Mouse (Mus musculus) ES-E14 (cell line): ENCODE data around the gene Itm2b. TPM values are rescaled to one million over a fixed set of nuclear protein-coding genes. Genes with fewer than 3 reads are reported as not detected.

Experiments
- DNase-seq: peaks from one replicate; pipeline ENCODE4 v3.0.0-alpha.2; 2013; ENCODE audit warnings: low read depth, low spot score
- H3K27ac ChIP-seq: 2 replicates; pipeline ENCODE4 v1.5.1; 2012; ENCODE audit warnings: low read depth, mild to moderate bottlenecking, low read length, moderate library complexity, mixed read lengths; ENCODE audit not compliant: poor library complexity, insufficient read depth, severe bottlenecking
- H3K36me3 ChIP-seq: 2 replicates; pipeline ENCODE4 v1.6.1; 2012; ENCODE audit warnings: mild to moderate bottlenecking, low read length, moderate library complexity, mixed read lengths; ENCODE audit not compliant: control insufficient read depth, poor library complexity, insufficient read depth, severe bottlenecking
- H3K4me1 ChIP-seq, 2 experiments: fragments of 150-350 bp in 1 of 2; sonication (generic) in 1 of 2; 2 replicates each; pipeline ENCODE4 v1.6.1; 2012; ENCODE audit warnings: low read length in 2 of 2, mild to moderate bottlenecking in 1 of 2, mixed read lengths in 1 of 2; ENCODE audit not compliant: control insufficient read depth in 2 of 2, insufficient read depth in 2 of 2, poor library complexity in 1 of 2
- H3K4me3 ChIP-seq, 2 experiments: fragments of 150-350 bp in 1 of 2; sonication (generic) in 1 of 2; 2 replicates each; pipeline ENCODE4 v1.5.1; 2012; ENCODE audit warnings: low read length in 2 of 2, low read depth in 1 of 2, mild to moderate bottlenecking in 1 of 2, mixed read lengths in 1 of 2; ENCODE audit not compliant: insufficient read depth in 1 of 2, poor library complexity in 1 of 2, severe bottlenecking in 1 of 2
- H3K9ac ChIP-seq: 2 replicates; pipeline ENCODE4 v1.6.1; 2012; ENCODE audit warnings: low read depth, mild to moderate bottlenecking, low read length, mixed read lengths; ENCODE audit not compliant: poor library complexity, insufficient read depth, severe bottlenecking
- H3K9me3 ChIP-seq: fragments of 150-350 bp; sonication (generic); 2 replicates; pipeline ENCODE4 v1.6.1; 2012; ENCODE audit warnings: low read depth, mild to moderate bottlenecking, low read length; ENCODE audit not compliant: control insufficient read depth, insufficient read depth
- CHD2 ChIP-seq: IDR thresholded peaks from 2 replicates; pipeline ENCODE4 v1.6.1; 2014; ENCODE audit warnings: mild to moderate bottlenecking, low read depth, low read length, inconsistent platforms
- HCFC1 ChIP-seq: IDR thresholded peaks from 2 replicates; pipeline ENCODE4 v1.6.1; 2012; ENCODE audit warnings: low read length, inconsistent platforms, borderline replicate concordance; ENCODE audit not compliant: insufficient read depth
- MAFK ChIP-seq: IDR thresholded peaks from 2 replicates; pipeline ENCODE4 v1.6.1; 2014; ENCODE audit warnings: mild to moderate bottlenecking, low read depth, low read length, inconsistent platforms; ENCODE audit not compliant: insufficient read depth
- ZC3H11A ChIP-seq: IDR thresholded peaks from 2 replicates; pipeline ENCODE4 v1.6.1; 2012; ENCODE audit warnings: low read depth, mild to moderate bottlenecking, inconsistent platforms, low read length, borderline replicate concordance
- ZNF384 ChIP-seq: IDR thresholded peaks from 2 replicates; pipeline ENCODE4 v1.6.1; 2012; ENCODE audit warnings: low read depth, low read length, inconsistent platforms
- in situ Hi-C, 2 experiments: fragments of 600-800 bp; cut with MboI; formaldehyde crosslinking; loops; one replicate each; pipeline ENCODE4 v1.15.1; 2025; ENCODE audit warnings: low sequenced_read_pairs in 2 of 2, inconsistent platforms in 1 of 2; ENCODE audit not compliant: unreplicated experiment in 2 of 2
- total RNA-seq: library from RNA; depleted of rRNA; stranded (reverse); fragments of 300-350 nt; gene quantifications from 2 replicates; pipeline ENCODE4 v1.2.3, GENCODE M21; 2012

Gene Itm2b
- total RNA-seq, 1 experiment = 97.7 TPM

- Histone ChIP-seq H3K4me1 (peaks cover 12 to 13% of the 10 kb centered on the region in 2 experiments; a peak in 3 of 4 replicates), H3K4me3 (peak overlapping the region in 1 of 2 experiments; percentile 96; a peak in 2 of 4 replicates), H3K9ac (no peak overlapping the region), H3K9me3 (no peaks in the 10 kb centered on the region), H3K27ac (peak overlapping the region; percentile 26; the same call in 1 of the 2 replicates), H3K36me3 (0 out of 2 replicates have a peak, but pooled peaks cover 2% of the 10 kb centered on the region)
- DNase-seq = no peak
- no peak for TF ChIP-seq ZC3H11A
- TF ChIP-seq ZNF384 = no peak
- no peak for TF ChIP-seq CHD2
- no peak for TF ChIP-seq HCFC1
- TF ChIP-seq MAFK = no peak
- in situ Hi-C loops = no loop called here
Measured at GRCm38 (mm10) chr14:73385720-73386374, 758 bp upstream of the Itm2b start.

GRCm38 (mm10) chr14:73384546-73384912 lies 560 bp downstream of the Itm2b start:
- peak overlapping the region; percentile 84 to 96 for H3K4me3 ChIP-seq
- DNase-seq = no peak
- TF ChIP-seq MAFK (no peak), ZNF384 (no peak), CHD2 (no peak), HCFC1 (no peak), ZC3H11A (no peak)
- in situ Hi-C loops = no loop called here
- no peaks in the 10 kb centered on the region for H3K9me3 ChIP-seq
- H3K4me1 ChIP-seq = peaks cover 12 to 13% of the 10 kb centered on the region in 2 experiments; a peak in 3 of 4 replicates
- peak overlapping the region; percentile 45; the same call in 1 of the 2 replicates for H3K27ac ChIP-seq
- peak overlapping the region; percentile 83 for H3K9ac ChIP-seq
- H3K36me3 ChIP-seq = 0 out of 2 replicates have a peak, but pooled peaks cover 2% of the 10 kb centered on the region

- no peak overlapping the region for H3K27ac ChIP-seq
- TF ChIP-seq ZNF384 (no peak), ZC3H11A (no peak), MAFK (no peak), HCFC1 (no peak), CHD2 (no peak)
- in situ Hi-C loops = no loop called here
- H3K4me3 ChIP-seq = peak overlapping the region in 1 of 2 experiments; percentile 96; a peak in 2 of 4 replicates
- DNase-seq = no peak
- H3K9me3 ChIP-seq = no peaks in the 10 kb centered on the region
- peaks cover 11 to 13% of the 10 kb centered on the region in 2 experiments; a peak in 3 of 4 replicates for H3K4me1 ChIP-seq
- no peak overlapping the region for H3K9ac ChIP-seq
- 0 out of 2 replicates have a peak, but pooled peaks cover 2% of the 10 kb centered on the region for H3K36me3 ChIP-seq
Measured at GRCm38 (mm10) chr14:73383746-73384145, 1.3 kb downstream of the Itm2b start.

- H3K4me1 ChIP-seq = peaks cover 9 to 13% of the 10 kb centered on the region in 2 experiments; a peak in 3 of 4 replicates
- H3K36me3 ChIP-seq = 0 out of 2 replicates have a peak, but pooled peaks cover 2% of the 10 kb centered on the region
- H3K27ac ChIP-seq = no peak overlapping the region
- TF ChIP-seq ZNF384 = no peak
- TF ChIP-seq MAFK = no peak
- TF ChIP-seq ZC3H11A = no peak
- TF ChIP-seq CHD2 = no peak
- no peak for TF ChIP-seq HCFC1
- H3K9ac ChIP-seq = no peak overlapping the region
- no peaks in the 10 kb centered on the region for H3K9me3 ChIP-seq
- no peak overlapping the region for H3K4me3 ChIP-seq
- no peak for DNase-seq
- in situ Hi-C loops = no loop called here
Measured at GRCm38 (mm10) chr14:73382699-73383098, 2.4 kb downstream of the Itm2b start.
